Mouse (Mus musculus): ENCODE data around the gene Dnajb2. TPM values are rescaled to one million over a fixed set of nuclear protein-coding genes. Genes with fewer than 3 reads are reported as not detected.

The Dnajb2 gene
- polyA plus RNA-seq, 1 experiment from 2014 or later, result 13.8 TPM

DNA sequence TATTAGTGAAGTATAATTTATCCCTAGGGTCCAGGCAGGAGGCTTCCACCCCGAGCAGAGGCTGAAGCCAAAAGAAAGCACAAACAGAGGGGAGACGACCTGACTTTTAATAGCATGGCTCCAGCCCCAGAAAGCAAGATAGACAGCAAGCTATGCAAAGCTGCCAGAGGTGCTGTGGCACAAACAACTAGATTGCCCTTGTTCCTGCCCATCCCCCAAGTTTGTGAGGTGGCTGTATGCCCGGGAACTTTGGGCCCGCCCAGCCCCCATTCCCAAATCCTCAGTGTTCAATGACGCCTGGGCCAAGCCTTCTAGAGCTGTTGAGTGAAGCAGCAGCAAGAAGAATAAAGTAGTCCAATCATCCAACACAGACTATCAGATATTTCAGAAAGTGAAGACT lies 21.3 kb upstream of the Dnajb2 start:
- ATAC-seq (replicated peaks; ENCODE audit: insufficient number of reproducible peaks, low FRiP score, low TSS enrichment, low read depth), result no peak
- H3K36me3 ChIP-seq (replicated peaks; ENCODE audit: control insufficient read depth, insufficient read depth, low read depth, low read length), result no peaks in the 10 kb centered on the region

DNA sequence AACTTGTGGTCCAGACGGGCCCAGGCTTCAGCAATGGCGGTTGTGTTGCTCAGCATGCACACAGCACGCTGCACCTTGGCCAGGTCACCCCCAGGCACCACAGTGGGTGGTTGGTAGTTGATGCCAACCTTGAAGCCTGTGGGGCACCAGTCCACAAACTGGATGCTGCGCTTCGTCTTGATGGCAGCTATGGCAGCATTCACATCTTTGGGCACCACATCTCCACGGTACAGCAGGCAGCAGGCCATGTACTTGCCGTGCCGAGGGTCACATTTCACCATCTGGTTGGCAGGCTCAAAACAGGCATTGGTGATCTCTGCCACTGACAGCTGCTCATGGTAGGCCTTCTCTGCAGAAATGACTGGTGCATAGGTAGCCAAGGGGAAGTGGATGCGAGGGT lies 20.4 kb upstream of the Dnajb2 start:
- peaks cover 3% of the 10 kb centered on the region for H3K4me1 ChIP-seq (ENCODE audit: control insufficient read depth, insufficient read depth, low read length)
- H3K9ac ChIP-seq (replicated peaks; ENCODE audit: low read length), result no peak overlapping the region
- H3K4me3 ChIP-seq (ENCODE audit: low read depth, low read length), result no peak overlapping the region
- no peak overlapping the region for H3K4me2 ChIP-seq (ENCODE audit: low read depth, low read length)
- H3K36me3 ChIP-seq (replicated peaks; ENCODE audit: control insufficient read depth, insufficient read depth, low read depth, low read length), result no peaks in the 10 kb centered on the region
- DNase-seq (ENCODE audit: low spot score), result no peak
- H3K9me3 ChIP-seq (replicated peaks; ENCODE audit: control insufficient read depth, low read length), result no peaks in the 10 kb centered on the region
- ATAC-seq (replicated peaks; ENCODE audit: insufficient number of reproducible peaks, low FRiP score, low TSS enrichment, low read depth), result no peak
- 95% methylated on average over 9 of the region's 9 CpGs for WGBS
- H3K27ac ChIP-seq (replicated peaks; ENCODE audit: low read depth, low read length), result no peak overlapping the region
- H3K27me3 ChIP-seq (ENCODE audit: control insufficient read depth, insufficient read depth, low read length), result peaks cover 33% of the 10 kb centered on the region

More for the DNA sequence above, 21.3 kb upstream of the Dnajb2 start:
- 79% methylated on average over 5 of the region's 5 CpGs for WGBS
- Histone ChIP-seq H3K9me3 (replicated peaks; ENCODE audit: control insufficient read depth, low read length) (no peaks in the 10 kb centered on the region), H3K4me3 (ENCODE audit: low read depth, low read length) (no peak overlapping the region), H3K9ac (replicated peaks; ENCODE audit: low read length) (no peak overlapping the region), H3K4me1 (ENCODE audit: control insufficient read depth, insufficient read depth, low read length) (peaks cover 3% of the 10 kb centered on the region), H3K27ac (replicated peaks; ENCODE audit: low read depth, low read length) (no peak overlapping the region), H3K27me3 (ENCODE audit: control insufficient read depth, insufficient read depth, low read length) (peaks cover 24% of the 10 kb centered on the region), H3K4me2 (ENCODE audit: low read depth, low read length) (no peak overlapping the region)
- no peak for DNase-seq (ENCODE audit: low spot score)

DNA sequence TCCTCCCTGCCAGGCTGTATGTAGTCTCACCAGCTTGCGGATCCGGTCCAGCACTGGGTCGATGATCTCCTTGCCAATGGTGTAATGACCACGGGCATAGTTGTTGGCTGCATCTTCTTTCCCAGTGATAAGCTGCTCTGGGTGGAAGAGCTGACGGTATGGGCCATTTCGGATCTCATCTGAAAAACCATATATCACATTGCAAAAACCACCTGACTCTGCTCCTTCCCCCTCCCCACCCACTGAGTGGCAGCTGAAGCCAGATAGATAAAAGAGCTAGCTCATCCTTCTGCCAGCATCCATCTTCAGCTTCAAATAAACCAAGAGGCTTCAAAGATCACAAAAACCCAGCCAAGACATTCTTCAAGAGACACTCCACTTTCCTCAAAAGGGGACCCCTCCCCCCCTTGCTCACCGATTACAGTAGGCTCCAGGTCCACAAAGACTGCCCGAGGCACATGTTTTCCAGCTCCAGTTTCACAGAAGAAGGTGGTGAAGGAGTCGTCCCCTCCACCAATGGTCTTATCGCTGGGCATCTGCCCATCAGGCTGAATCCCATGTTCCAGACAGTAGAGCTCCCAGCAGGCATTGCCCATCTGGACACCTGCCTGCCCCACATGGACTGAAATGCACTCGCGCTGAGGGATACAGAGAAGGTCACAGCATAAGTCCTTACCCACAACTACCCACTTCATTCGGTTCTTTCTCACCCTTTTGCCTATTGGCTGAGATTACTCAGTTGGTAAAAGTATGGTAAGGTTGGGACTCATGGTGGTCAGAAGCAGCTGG lies 19.2 kb upstream of the Dnajb2 start:
- Histone ChIP-seq H3K4me2 (ENCODE audit: low read depth, low read length) (no peak overlapping the region), H3K9ac (replicated peaks; ENCODE audit: low read length) (no peak overlapping the region), H3K9me3 (replicated peaks; ENCODE audit: control insufficient read depth, low read length) (no peaks in the 10 kb centered on the region), H3K36me3 (replicated peaks; ENCODE audit: control insufficient read depth, insufficient read depth, low read depth, low read length) (no peaks in the 10 kb centered on the region), H3K4me3 (ENCODE audit: low read depth, low read length) (no peak overlapping the region), H3K4me1 (ENCODE audit: control insufficient read depth, insufficient read depth, low read length) (peaks cover 3% of the 10 kb centered on the region), H3K27me3 (ENCODE audit: control insufficient read depth, insufficient read depth, low read length) (peaks cover 34% of the 10 kb centered on the region), H3K27ac (replicated peaks; ENCODE audit: low read depth, low read length) (no peak overlapping the region)
- DNase-seq (ENCODE audit: low spot score) (no peak), ATAC-seq (replicated peaks; ENCODE audit: insufficient number of reproducible peaks, low FRiP score, low TSS enrichment, low read depth) (no peak)
- 80% methylated on average over 13 of the region's 13 CpGs for WGBS

DNA sequence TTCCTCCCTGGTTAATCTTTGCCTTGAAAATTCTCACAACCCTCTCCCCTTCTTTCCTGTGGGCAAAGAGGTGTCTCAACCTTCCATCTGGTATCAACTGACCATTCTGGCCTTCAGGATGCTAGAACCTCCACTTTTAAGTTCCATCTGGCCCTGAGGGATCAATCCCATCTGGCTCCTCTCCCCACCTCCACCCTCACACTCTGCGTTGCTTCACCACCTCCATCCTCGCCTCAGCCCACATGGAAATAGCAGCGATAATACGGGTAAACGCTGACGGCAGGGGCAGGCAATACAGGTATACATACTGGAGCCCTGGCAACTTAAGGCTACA lies 18.3 kb upstream of the Dnajb2 start:
- peak overlapping the region; percentile 41; the same call in 1 of the 2 replicates for H3K4me3 ChIP-seq (ENCODE audit: low read depth, low read length)
- WGBS, result 4% methylated on average over 6 of the region's 6 CpGs
- ATAC-seq (replicated peaks; ENCODE audit: insufficient number of reproducible peaks, low FRiP score, low TSS enrichment, low read depth) (no peak), DNase-seq (ENCODE audit: low spot score) (no peak)
- peak overlapping the region; percentile 81 for H3K4me2 ChIP-seq (ENCODE audit: low read depth, low read length)
- peaks cover 34% of the 10 kb centered on the region for H3K27me3 ChIP-seq (ENCODE audit: control insufficient read depth, insufficient read depth, low read length)
- H3K4me1 ChIP-seq (ENCODE audit: control insufficient read depth, insufficient read depth, low read length), result peaks cover 3% of the 10 kb centered on the region
- no peaks in the 10 kb centered on the region for H3K36me3 ChIP-seq (replicated peaks; ENCODE audit: control insufficient read depth, insufficient read depth, low read depth, low read length)
- H3K27ac ChIP-seq (replicated peaks; ENCODE audit: low read depth, low read length), result no peak overlapping the region
- H3K9me3 ChIP-seq (replicated peaks; ENCODE audit: control insufficient read depth, low read length), result no peaks in the 10 kb centered on the region
- no peak overlapping the region for H3K9ac ChIP-seq (replicated peaks; ENCODE audit: low read length)

DNA sequence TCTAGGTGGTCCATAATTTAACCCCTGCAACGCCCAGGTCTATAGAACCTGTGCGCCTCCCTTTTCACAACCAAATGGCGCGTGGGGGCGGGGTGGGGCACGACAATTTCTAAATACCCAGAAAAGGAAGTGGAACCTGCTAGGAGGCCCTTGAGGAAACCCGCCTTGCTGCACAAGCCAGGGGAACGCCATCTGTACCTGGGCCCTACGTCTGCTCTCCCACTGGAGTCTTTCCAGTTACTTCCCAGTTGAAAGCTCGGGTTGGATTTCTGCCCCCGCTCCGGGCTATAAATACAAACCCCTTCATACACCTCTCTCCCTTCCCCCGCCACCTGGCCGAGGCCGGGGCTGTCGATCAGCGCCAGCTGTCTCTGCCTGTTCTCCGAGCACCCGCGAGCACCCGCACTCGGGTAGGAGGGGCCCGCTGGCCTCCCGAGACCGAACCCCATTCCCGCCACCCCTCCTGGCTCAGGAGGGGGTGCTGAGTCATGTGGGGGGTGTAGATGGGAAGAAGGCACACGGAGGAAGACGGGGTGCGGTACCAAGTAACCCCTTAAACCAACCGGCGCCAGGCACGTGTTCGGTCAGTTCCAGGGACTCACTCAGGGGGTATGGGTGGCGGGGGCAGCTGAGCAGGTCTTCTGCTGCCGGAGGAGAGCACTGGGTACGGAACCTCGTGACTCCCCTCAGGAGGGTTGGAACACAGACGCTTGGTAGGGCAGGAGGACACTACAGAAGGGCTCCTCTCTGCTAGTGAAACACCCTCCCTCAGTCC lies 17.8 kb upstream of the Dnajb2 start:
- no peak overlapping the region for H3K27ac ChIP-seq (replicated peaks; ENCODE audit: low read depth, low read length)

DNA sequence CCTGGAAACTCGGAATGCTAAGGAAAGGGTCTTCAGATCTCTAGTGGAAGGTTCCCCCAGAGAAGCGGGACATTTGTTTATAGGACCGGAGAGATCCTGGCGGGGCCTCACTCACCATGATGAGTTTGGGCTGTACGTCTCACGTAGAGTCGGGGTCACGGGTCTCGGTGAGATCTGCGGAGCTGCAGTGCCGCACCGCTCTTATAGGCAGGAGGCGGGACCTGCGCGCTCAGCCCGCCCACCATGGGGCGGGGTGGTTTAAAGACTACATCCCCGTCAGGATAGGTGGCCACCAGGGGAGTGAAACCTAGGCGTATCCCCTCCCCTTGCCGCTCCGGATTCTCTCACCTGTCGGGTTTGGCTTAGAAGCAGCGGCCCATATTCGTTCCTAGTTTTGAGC lies 17.1 kb upstream of the Dnajb2 start:
- Histone ChIP-seq H3K9me3 (replicated peaks; ENCODE audit: control insufficient read depth, low read length) (no peaks in the 10 kb centered on the region), H3K36me3 (replicated peaks; ENCODE audit: control insufficient read depth, insufficient read depth, low read depth, low read length) (no peaks in the 10 kb centered on the region), H3K9ac (replicated peaks; ENCODE audit: low read length) (no peak overlapping the region), H3K4me1 (ENCODE audit: control insufficient read depth, insufficient read depth, low read length) (peaks cover 3% of the 10 kb centered on the region), H3K27me3 (ENCODE audit: control insufficient read depth, insufficient read depth, low read length) (peaks cover 34% of the 10 kb centered on the region), H3K4me3 (ENCODE audit: low read depth, low read length) (peak overlapping the region; percentile 41), H3K27ac (replicated peaks; ENCODE audit: low read depth, low read length) (no peak overlapping the region), H3K4me2 (ENCODE audit: low read depth, low read length) (peak overlapping the region; percentile 81)
- under 1% methylated on average over 24 of the region's 24 CpGs for WGBS
- ATAC-seq (replicated peaks; ENCODE audit: insufficient number of reproducible peaks, low FRiP score, low TSS enrichment, low read depth) (peak; percentile 60; the same call in 1 of the 2 replicates), DNase-seq (ENCODE audit: low spot score) (peak; percentile 83)

More for the DNA sequence above, 17.8 kb upstream of the Dnajb2 start:
- Histone ChIP-seq H3K36me3 (replicated peaks; ENCODE audit: control insufficient read depth, insufficient read depth, low read depth, low read length) (no peaks in the 10 kb centered on the region), H3K4me1 (ENCODE audit: control insufficient read depth, insufficient read depth, low read length) (peaks cover 3% of the 10 kb centered on the region), H3K9ac (replicated peaks; ENCODE audit: low read length) (0 out of 2 replicates have a peak overlapping the region, but pooled peaks have one; percentile 2), H3K27me3 (ENCODE audit: control insufficient read depth, insufficient read depth, low read length) (peaks cover 34% of the 10 kb centered on the region), H3K4me2 (ENCODE audit: low read depth, low read length) (peak overlapping the region; percentile 81), H3K4me3 (ENCODE audit: low read depth, low read length) (peak overlapping the region; percentile 41), H3K9me3 (replicated peaks; ENCODE audit: control insufficient read depth, low read length) (no peaks in the 10 kb centered on the region)
- DNase-seq (ENCODE audit: low spot score) (no peak), ATAC-seq (replicated peaks; ENCODE audit: insufficient number of reproducible peaks, low FRiP score, low TSS enrichment, low read depth) (0 out of 2 replicates have a peak, but pooled peaks have one; percentile 15)
- under 1% methylated on average over 38 of the region's 38 CpGs for WGBS

DNA sequence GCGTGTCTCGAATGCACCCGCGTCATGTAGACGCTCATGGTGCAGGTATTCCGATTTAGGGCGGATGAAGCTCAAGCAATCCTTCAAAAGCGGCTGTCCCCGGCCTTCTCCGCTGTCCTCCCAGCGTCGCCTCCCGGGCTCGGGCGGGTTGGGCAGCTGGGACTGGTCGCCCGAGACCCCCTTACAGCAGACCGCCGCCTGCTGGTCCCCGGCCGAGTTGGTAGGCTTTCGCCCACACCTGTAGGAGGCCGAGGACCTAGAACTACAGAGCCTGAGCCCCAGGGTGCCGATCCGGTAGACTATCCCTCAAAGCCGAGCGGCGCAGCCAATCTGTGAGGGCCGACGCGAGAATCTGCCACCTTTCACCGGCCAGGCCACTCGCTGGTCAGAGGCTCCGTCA lies 16.7 kb upstream of the Dnajb2 start, which contains the start of gene Tuba4a:
Gene Tuba4a, minus strand, starts transcription at position 335 of the 400 bp plus-strand sequence.
- no peaks in the 10 kb centered on the region for H3K36me3 ChIP-seq (replicated peaks; ENCODE audit: control insufficient read depth, insufficient read depth, low read depth, low read length)
- ATAC-seq (replicated peaks; ENCODE audit: insufficient number of reproducible peaks, low FRiP score, low TSS enrichment, low read depth) (peak; percentile 65; the same call in 1 of the 2 replicates), DNase-seq (ENCODE audit: low spot score) (peak; percentile 43)
- H3K9me3 ChIP-seq (replicated peaks; ENCODE audit: control insufficient read depth, low read length), result no peaks in the 10 kb centered on the region
- H3K4me3 ChIP-seq (ENCODE audit: low read depth, low read length), result peak within 1 kb of the TSS; percentile 41
- H3K9ac ChIP-seq (replicated peaks; ENCODE audit: low read length), result peak within 1 kb of the TSS; percentile 29; the same call in 1 of the 2 replicates
- H3K27ac ChIP-seq (replicated peaks; ENCODE audit: low read depth, low read length), result no peak within 1 kb of the TSS
- peaks cover 34% of the 10 kb centered on the region for H3K27me3 ChIP-seq (ENCODE audit: control insufficient read depth, insufficient read depth, low read length)
- H3K4me2 ChIP-seq (ENCODE audit: low read depth, low read length), result peak within 1 kb of the TSS; percentile 81
- peaks cover 3% of the 10 kb centered on the region for H3K4me1 ChIP-seq (ENCODE audit: control insufficient read depth, insufficient read depth, low read length)
- WGBS, result under 1% methylated on average over 34 of the region's 34 CpGs

DNA sequence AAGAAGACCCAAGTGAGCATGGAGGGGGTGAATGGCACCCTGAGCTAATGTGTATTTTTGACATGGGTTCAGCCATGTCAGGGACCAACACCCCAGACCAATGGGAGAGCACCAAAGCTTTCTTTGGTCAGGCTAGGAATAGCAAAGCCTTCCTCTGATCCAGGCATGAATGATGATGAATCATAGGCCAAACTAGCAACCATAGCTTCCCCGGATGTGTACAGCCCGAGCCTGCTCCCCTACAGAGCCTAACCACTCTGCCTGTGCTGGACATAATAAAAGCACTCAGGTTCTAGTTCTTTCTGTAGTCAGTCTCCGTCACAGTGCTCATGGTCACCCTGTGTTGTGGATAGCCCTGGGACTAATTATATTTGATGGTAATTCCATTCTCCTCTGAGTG lies 14.7 kb upstream of the Dnajb2 start:
- no peaks in the 10 kb centered on the region for H3K9me3 ChIP-seq (replicated peaks; ENCODE audit: control insufficient read depth, low read length)
- H3K9ac ChIP-seq (replicated peaks; ENCODE audit: low read length), result no peak overlapping the region
- no peak overlapping the region for H3K27ac ChIP-seq (replicated peaks; ENCODE audit: low read depth, low read length)
- H3K4me3 ChIP-seq (ENCODE audit: low read depth, low read length), result no peak overlapping the region
- ATAC-seq (replicated peaks; ENCODE audit: insufficient number of reproducible peaks, low FRiP score, low TSS enrichment, low read depth) (no peak), DNase-seq (ENCODE audit: low spot score) (no peak)
- H3K27me3 ChIP-seq (ENCODE audit: control insufficient read depth, insufficient read depth, low read length), result peaks cover 34% of the 10 kb centered on the region
- H3K4me2 ChIP-seq (ENCODE audit: low read depth, low read length), result no peak overlapping the region
- H3K4me1 ChIP-seq (ENCODE audit: control insufficient read depth, insufficient read depth, low read length), result peaks cover 3% of the 10 kb centered on the region
- WGBS, result 72% methylated on average over 3 of the region's 3 CpGs
- no peaks in the 10 kb centered on the region for H3K36me3 ChIP-seq (replicated peaks; ENCODE audit: control insufficient read depth, insufficient read depth, low read depth, low read length)
